Mouse (Mus musculus): ENCODE data around the gene Vti1a. TPM values are rescaled to one million over a fixed set of nuclear protein-coding genes. Genes with fewer than 3 reads are reported as not detected.

Gene Vti1a
- polyA plus RNA-seq, 1 experiment from 2014 or later, result 31.6 TPM

GRCm38 (mm10) chr19:55620411-55621008, 304.4 kb downstream of the Vti1a start:
- Histone ChIP-seq H3K4me2 (peak overlapping the region; percentile 12), H3K4me3 (no peak overlapping the region), H3K4me1 (peaks cover 31% of the 10 kb centered on the region), H3K36me3 (no peaks in the 10 kb centered on the region), H3K9ac (no peak overlapping the region; the same call in 1 of the 2 replicates), H3K9me3 (no peaks in the 10 kb centered on the region), H3K27ac (peak overlapping the region; percentile 40), H3K27me3 (no peaks in the 10 kb centered on the region)
- WGBS, result 16% methylated on average over 14 of the region's 14 CpGs
- ATAC-seq (ENCODE audit: insufficient number of reproducible peaks, insufficient read depth, low FRiP score, low TSS enrichment, low read depth), result no peak

DNA sequence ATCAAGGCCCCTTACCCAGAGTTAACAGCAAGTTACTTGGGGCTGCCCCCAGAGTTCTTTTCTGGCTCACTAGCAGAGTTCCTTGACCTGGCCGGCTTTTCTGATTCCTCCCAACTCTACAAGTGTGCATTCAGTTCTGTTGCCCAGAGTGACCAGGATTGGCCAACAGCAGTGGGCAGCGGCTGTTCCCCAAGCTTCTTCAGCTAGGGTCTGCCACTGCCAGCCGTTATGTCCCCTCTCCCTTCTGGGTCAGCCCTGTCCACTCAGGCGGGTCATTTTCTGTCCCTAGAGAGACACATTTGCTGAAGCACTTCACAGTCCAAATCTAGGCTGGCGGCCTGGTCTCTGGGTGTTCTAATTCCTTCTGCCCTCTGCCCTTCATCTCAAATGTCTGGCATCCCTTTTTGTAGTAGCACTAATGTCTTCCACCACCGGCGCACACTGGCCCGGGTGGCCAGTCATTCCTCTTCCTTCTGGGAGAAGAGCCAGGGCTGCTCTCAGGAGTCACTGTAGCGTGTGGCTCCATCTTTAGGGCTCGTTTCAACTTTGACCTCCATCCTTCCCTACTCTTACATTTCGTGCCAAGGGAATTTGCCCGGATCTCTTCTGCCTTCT, 305.0 kb downstream of the Vti1a start:
- Histone ChIP-seq H3K4me2 (peak overlapping the region; percentile 12), H3K9ac (no peak overlapping the region; the same call in 1 of the 2 replicates), H3K27ac (peak overlapping the region; percentile 40), H3K9me3 (no peaks in the 10 kb centered on the region), H3K4me1 (peaks cover 31% of the 10 kb centered on the region), H3K36me3 (no peaks in the 10 kb centered on the region), H3K4me3 (no peak overlapping the region), H3K27me3 (no peaks in the 10 kb centered on the region)
- 65% methylated on average over 12 of the region's 12 CpGs for WGBS
- ATAC-seq (ENCODE audit: insufficient number of reproducible peaks, insufficient read depth, low FRiP score, low TSS enrichment, low read depth), result no peak

GRCm38 (mm10) chr19:55622821-55623220, 306.7 kb downstream of the Vti1a start:
- Histone ChIP-seq H3K27me3 (no peaks in the 10 kb centered on the region), H3K4me2 (no peak overlapping the region), H3K9me3 (no peaks in the 10 kb centered on the region), H3K9ac (no peak overlapping the region), H3K36me3 (no peaks in the 10 kb centered on the region), H3K4me3 (no peak overlapping the region), H3K4me1 (peaks cover 40% of the 10 kb centered on the region), H3K27ac (no peak overlapping the region)
- no peak for ATAC-seq (ENCODE audit: insufficient number of reproducible peaks, insufficient read depth, low FRiP score, low TSS enrichment, low read depth)
- 79% methylated on average over 18 of the region's 18 CpGs for WGBS

GRCm38 (mm10) chr19:55623605-55624004, 307.5 kb downstream of the Vti1a start:
- H3K9me3 ChIP-seq, result no peaks in the 10 kb centered on the region
- no peak overlapping the region for H3K4me3 ChIP-seq
- no peak overlapping the region for H3K27ac ChIP-seq
- no peak for ATAC-seq (ENCODE audit: insufficient number of reproducible peaks, insufficient read depth, low FRiP score, low TSS enrichment, low read depth)
- no peak overlapping the region for H3K9ac ChIP-seq
- no peaks in the 10 kb centered on the region for H3K27me3 ChIP-seq
- H3K4me2 ChIP-seq, result no peak overlapping the region
- H3K4me1 ChIP-seq, result peaks cover 41% of the 10 kb centered on the region
- H3K36me3 ChIP-seq, result no peaks in the 10 kb centered on the region
- WGBS, result 88% methylated on average over 13 of the region's 13 CpGs

DNA sequence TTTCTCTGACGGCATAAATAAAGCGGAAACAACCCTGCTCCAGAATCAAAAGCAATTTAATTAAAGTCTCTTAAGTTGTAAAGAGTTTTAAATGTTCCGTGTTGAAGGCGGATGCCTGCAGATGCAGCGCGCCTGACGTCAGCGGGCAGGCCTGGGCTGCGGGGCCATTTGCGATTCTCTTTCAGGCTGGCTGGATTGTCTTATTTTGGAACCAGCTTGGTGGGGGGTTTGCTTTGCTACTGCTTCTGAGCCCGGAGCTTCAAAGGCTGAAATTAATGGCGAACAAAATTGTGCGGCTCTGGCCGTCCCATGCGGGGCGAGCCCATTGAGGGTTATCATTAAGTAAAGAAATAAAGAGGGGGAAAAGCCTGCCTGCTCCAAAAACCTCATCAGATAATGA, 310.4 kb downstream of the Vti1a start:
- ATAC-seq (ENCODE audit: insufficient number of reproducible peaks, insufficient read depth, low FRiP score, low TSS enrichment, low read depth), result no peak
- 51% methylated on average over 16 of the region's 16 CpGs for WGBS
- Histone ChIP-seq H3K4me3 (no peak overlapping the region), H3K27me3 (no peaks in the 10 kb centered on the region), H3K27ac (no peak overlapping the region), H3K36me3 (no peaks in the 10 kb centered on the region), H3K4me2 (peak overlapping the region; percentile 12; the same call in 1 of the 2 replicates), H3K4me1 (peaks cover 21% of the 10 kb centered on the region), H3K9me3 (no peaks in the 10 kb centered on the region), H3K9ac (no peak overlapping the region)

DNA sequence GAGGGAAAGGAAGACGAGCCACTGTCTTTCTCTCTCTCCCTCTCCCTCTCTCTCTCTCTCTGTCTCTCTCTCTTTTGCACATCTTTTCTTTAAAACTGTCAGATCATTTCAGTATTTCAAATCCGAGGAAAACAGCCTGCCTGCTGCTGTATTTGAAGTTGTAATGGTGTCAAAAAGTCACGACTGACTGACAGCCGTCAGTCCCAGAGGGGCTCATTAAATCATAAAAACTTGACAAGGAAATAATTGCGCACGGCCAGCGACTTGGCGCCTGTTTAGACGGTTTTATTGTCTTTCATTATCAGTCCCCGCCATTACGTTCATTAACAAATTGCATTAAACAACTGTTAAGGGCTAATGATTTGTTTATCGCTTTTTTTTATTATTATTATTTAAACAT, 310.9 kb downstream of the Vti1a start:
- no peaks in the 10 kb centered on the region for H3K36me3 ChIP-seq
- WGBS, result 73% methylated on average over 12 of the region's 12 CpGs
- no peak overlapping the region for H3K9ac ChIP-seq
- 0 out of 2 replicates have a peak overlapping the region, but pooled peaks have one; percentile 12 for H3K4me2 ChIP-seq
- H3K4me3 ChIP-seq, result no peak overlapping the region
- no peak for ATAC-seq (ENCODE audit: insufficient number of reproducible peaks, insufficient read depth, low FRiP score, low TSS enrichment, low read depth)
- H3K27ac ChIP-seq, result no peak overlapping the region
- H3K9me3 ChIP-seq, result no peaks in the 10 kb centered on the region
- peaks cover 16% of the 10 kb centered on the region for H3K4me1 ChIP-seq
- no peaks in the 10 kb centered on the region for H3K27me3 ChIP-seq

- H3K4me3 ChIP-seq, result no peak overlapping the region
- H3K27ac ChIP-seq, result no peak overlapping the region
- 50% methylated on average over 15 of the region's 15 CpGs for WGBS
- no peaks in the 10 kb centered on the region for H3K27me3 ChIP-seq
- ATAC-seq (ENCODE audit: insufficient number of reproducible peaks, insufficient read depth, low FRiP score, low TSS enrichment, low read depth), result no peak
- H3K9me3 ChIP-seq, result 0 out of 2 replicates have a peak, but pooled peaks cover 2% of the 10 kb centered on the region
- H3K4me1 ChIP-seq, result no peaks in the 10 kb centered on the region
- no peak overlapping the region for H3K9ac ChIP-seq
- no peak overlapping the region for H3K4me2 ChIP-seq
- no peaks in the 10 kb centered on the region for H3K36me3 ChIP-seq
Measured at GRCm38 (mm10) chr19:55635488-55635887, 319.4 kb downstream of the Vti1a start.

GRCm38 (mm10) chr19:55640251-55640650, 324.2 kb downstream of the Vti1a start:
- ATAC-seq (ENCODE audit: insufficient number of reproducible peaks, insufficient read depth, low FRiP score, low TSS enrichment, low read depth), result no peak
- no peak overlapping the region for H3K9ac ChIP-seq

DNA sequence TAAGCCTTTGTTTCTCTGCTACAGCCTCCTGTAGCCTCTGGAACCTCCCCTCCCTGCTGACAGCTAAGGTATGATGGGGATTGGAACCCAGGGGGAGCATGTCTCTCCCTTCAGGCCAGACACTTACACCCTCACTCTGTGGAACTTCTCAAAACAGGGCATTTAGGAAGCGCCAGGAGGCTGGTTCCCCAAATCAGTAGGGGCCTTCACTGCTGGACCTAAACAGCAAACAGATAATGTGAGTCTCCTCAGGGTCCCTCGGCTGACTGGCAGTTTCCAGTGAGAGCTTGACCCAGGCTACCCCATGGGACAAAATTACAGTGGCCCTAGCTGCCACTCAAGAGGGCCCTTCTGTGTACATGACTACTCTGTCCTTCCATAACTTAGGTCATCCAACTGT, 325.8 kb downstream of the Vti1a start:
- 76% methylated on average over 2 of the region's 2 CpGs for WGBS
- Histone ChIP-seq H3K4me1 (peaks cover 23% of the 10 kb centered on the region), H3K4me3 (no peak overlapping the region)

More at GRCm38 (mm10) chr19:55640251-55640650, 324.2 kb downstream of the Vti1a start:
- H3K27me3 ChIP-seq, result peaks cover 7% of the 10 kb centered on the region; the same call in 1 of the 2 replicates
- 0 out of 2 replicates have a peak, but pooled peaks cover 2% of the 10 kb centered on the region for H3K9me3 ChIP-seq
- no peaks in the 10 kb centered on the region for H3K36me3 ChIP-seq
- H3K4me2 ChIP-seq, result no peak overlapping the region
- no peak overlapping the region for H3K4me3 ChIP-seq
- H3K27ac ChIP-seq, result no peak overlapping the region
- peaks cover 23% of the 10 kb centered on the region for H3K4me1 ChIP-seq
- 86% methylated on average over 6 of the region's 6 CpGs for WGBS

GRCm38 (mm10) chr19:55642361-55642760, 326.3 kb downstream of the Vti1a start:
- WGBS, result 38% methylated on average over 11 of the region's 11 CpGs
- Histone ChIP-seq H3K9me3 (0 out of 2 replicates have a peak, but pooled peaks cover 2% of the 10 kb centered on the region), H3K4me1 (peaks cover 23% of the 10 kb centered on the region), H3K4me3 (no peak overlapping the region), H3K27me3 (peaks cover 7% of the 10 kb centered on the region; the same call in 1 of the 2 replicates), H3K9ac (no peak overlapping the region), H3K36me3 (no peaks in the 10 kb centered on the region), H3K4me2 (no peak overlapping the region), H3K27ac (0 out of 2 replicates have a peak overlapping the region, but pooled peaks have one; percentile 28)
- ATAC-seq (ENCODE audit: insufficient number of reproducible peaks, insufficient read depth, low FRiP score, low TSS enrichment, low read depth), result 0 out of 2 replicates have a peak, but pooled peaks have one; percentile 33

More for the DNA sequence above, 325.8 kb downstream of the Vti1a start:
- Histone ChIP-seq H3K4me2 (no peak overlapping the region), H3K27ac (no peak overlapping the region), H3K36me3 (no peaks in the 10 kb centered on the region), H3K27me3 (peaks cover 7% of the 10 kb centered on the region; the same call in 1 of the 2 replicates), H3K9ac (no peak overlapping the region), H3K9me3 (0 out of 2 replicates have a peak, but pooled peaks cover 2% of the 10 kb centered on the region)
- ATAC-seq (ENCODE audit: insufficient number of reproducible peaks, insufficient read depth, low FRiP score, low TSS enrichment, low read depth), result no peak

GRCm38 (mm10) chr19:55643288-55643901, 327.3 kb downstream of the Vti1a start:
- Histone ChIP-seq H3K4me3 (peak overlapping the region; percentile 34), H3K4me2 (peak overlapping the region; percentile 58), H3K9ac (peak overlapping the region; percentile 54), H3K9me3 (0 out of 2 replicates have a peak, but pooled peaks cover 2% of the 10 kb centered on the region), H3K36me3 (no peaks in the 10 kb centered on the region), H3K27ac (peak overlapping the region; percentile 28; the same call in 1 of the 2 replicates), H3K27me3 (peaks cover 7% of the 10 kb centered on the region; the same call in 1 of the 2 replicates), H3K4me1 (peaks cover 30% of the 10 kb centered on the region)
- no peak; the same call in 1 of the 2 replicates for ATAC-seq (ENCODE audit: insufficient number of reproducible peaks, insufficient read depth, low FRiP score, low TSS enrichment, low read depth)
- 9% methylated on average over 14 of the region's 14 CpGs for WGBS
